Mouse (Mus musculus) C2C12 (cell line): ENCODE measurements around the gene Dph1.

Experiments
- CEBPB ChIP-seq: IDR thresholded peaks from one replicate; pipeline ENCODE4 v1.6.1; 2011; ENCODE audit warnings: low read depth, mild to moderate bottlenecking, control low read depth, moderate library complexity
- CTCF ChIP-seq: IDR thresholded peaks from one replicate; pipeline ENCODE4 v1.5.1; 2011; ENCODE audit not compliant: control insufficient read depth, insufficient read depth, insufficient read length
- MAX ChIP-seq: IDR thresholded peaks from one replicate; pipeline ENCODE4 v1.6.1; 2011; ENCODE audit warnings: mild to moderate bottlenecking, control low read depth
- MYOD1 ChIP-seq: IDR thresholded peaks from one replicate; pipeline ENCODE4 v1.6.1; 2011; ENCODE audit warnings: low read depth; ENCODE audit not compliant: control insufficient read depth, insufficient read length
- MYOG ChIP-seq: IDR thresholded peaks from one replicate; pipeline ENCODE4 v1.6.1; 2011; ENCODE audit not compliant: control insufficient read depth, insufficient read length; ENCODE audit errors: extremely low read depth
- USF1 ChIP-seq: IDR thresholded peaks from one replicate; pipeline ENCODE4 v1.6.1; 2011; ENCODE audit warnings: low read depth, mild to moderate bottlenecking, control low read depth, moderate library complexity

DNA sequence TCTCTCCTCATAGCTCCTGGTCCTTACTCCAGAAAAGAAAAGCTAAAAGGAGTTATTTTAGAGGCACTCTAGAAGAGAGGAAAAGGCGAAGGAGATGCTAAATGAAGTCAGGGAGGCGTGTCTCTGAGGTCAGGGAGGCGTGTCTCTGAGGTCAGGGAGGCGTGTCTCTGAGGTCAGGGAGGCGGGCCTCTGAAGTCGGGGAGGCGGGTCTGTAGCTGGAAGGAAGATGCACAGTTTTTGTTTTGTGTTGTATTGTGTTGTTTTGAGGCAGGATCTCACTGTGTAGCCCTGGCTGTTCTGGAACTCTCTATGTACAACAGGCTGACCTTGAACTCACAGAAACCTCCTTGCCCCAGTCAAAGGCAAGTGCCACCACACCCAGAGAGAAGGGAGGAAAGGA, 6.9 kb upstream of the Dph1 start:
- TF ChIP-seq USF1 (no peak), MAX (no peak), CTCF (no peak), MYOD1 (no peak), CEBPB (no peak), MYOG (no peak)
